Mouse (Mus musculus): Measurements from ENCODE around the gene Prune1.

- TF ChIP-seq GATA1 (IDR thresholded peaks at IDR 0.05; ENCODE audit: low read length) (no peak), TAL1 (IDR thresholded peaks at IDR 0.05; ENCODE audit: low read length) (no peak)
These were observed 33.4 kb upstream of the Prune1 start for GRCm38 (mm10) chr3:95315094-95315843.
